Mouse (Mus musculus) liver, adult 2 months (tissue): ENCODE data around the gene Aes. TPM values are rescaled to one million over a fixed set of nuclear protein-coding genes. Genes with fewer than 3 reads are reported as not detected.

ENCODE experiments used
- DNase-seq: peaks from one replicate; pipeline ENCODE4 v3.0.0-alpha.2; 2011; ENCODE audit warnings: low read depth, low spot score; ENCODE audit errors: extremely low read depth
- H3K27ac ChIP-seq: fragments of 200-500 bp; replicated peaks from 2 replicates; pipeline ENCODE4 v1.5.1; 2012; ENCODE audit warnings: low read depth, mild to moderate bottlenecking, control low read depth, inconsistent platforms, low read length; ENCODE audit not compliant: insufficient read depth
- H3K27me3 ChIP-seq: fragments of 200-500 bp; 2 replicates; pipeline ENCODE4 v1.6.1; 2012; ENCODE audit warnings: mild to moderate bottlenecking, moderate library complexity, low read length, inconsistent platforms; ENCODE audit not compliant: control insufficient read depth, insufficient read depth
- H3K36me3 ChIP-seq: fragments of 200-500 bp; 2 replicates; pipeline ENCODE4 v1.6.1; 2012; ENCODE audit warnings: low read length, inconsistent platforms; ENCODE audit not compliant: control insufficient read depth, insufficient read depth
- H3K4me1 ChIP-seq: fragments of 200-500 bp; 2 replicates; pipeline ENCODE4 v1.6.1; 2011; ENCODE audit warnings: low read length; ENCODE audit not compliant: control insufficient read depth, insufficient read depth
- H3K4me3 ChIP-seq: fragments of 200-500 bp; 2 replicates; pipeline ENCODE4 v1.5.1; 2011; ENCODE audit warnings: low read depth, mild to moderate bottlenecking, control low read depth, low read length, moderate library complexity; ENCODE audit not compliant: insufficient read depth
- H3K79me2 ChIP-seq: fragments of 200-500 bp; 2 replicates; pipeline ENCODE4 v1.6.1; 2012; ENCODE audit warnings: inconsistent platforms, mild to moderate bottlenecking, low read length, moderate library complexity; ENCODE audit not compliant: control insufficient read depth, insufficient read depth
- H3K9ac ChIP-seq: fragments of 200-500 bp; 2 replicates; pipeline ENCODE4 v1.6.1; 2012; ENCODE audit warnings: low read depth, mild to moderate bottlenecking, control low read depth, inconsistent platforms, low read length
- CTCF ChIP-seq: fragments of 200-500 bp; IDR thresholded peaks from 2 replicates; pipeline ENCODE4 v1.5.1; 2011; ENCODE audit warnings: low read depth, low read length, control low read depth
- POLR2A ChIP-seq: fragments of 200-500 bp; IDR thresholded peaks from 2 replicates; pipeline ENCODE4 v1.6.1; 2011; ENCODE audit warnings: low read length, control low read depth; ENCODE audit not compliant: insufficient read depth; ENCODE audit errors: extremely low read depth
- WGBS: fragments of 180-500 bp; shearing (Covaris S2); methylation state at CpG from one replicate; pipeline ENCODE4 v1.1.7; 2018; 5-methylcytosine and 5-hydroxymethylcytosine counted together
- polyA plus RNA-seq: library from polyadenylated mRNA; depleted of rRNA; stranded (reverse); fragments of >200 nt; gene quantifications from 2 replicates; pipeline ENCODE4 v1.2.3, GENCODE M21; 2012
- total RNA-seq: library from RNA; depleted of rRNA; stranded (reverse); fragments of >200 nt; gene quantifications from 2 replicates; pipeline ENCODE4 v1.2.3, GENCODE M21; 2014

The Aes gene
- total and polyA plus RNA-seq, 2 experiments = 200 to 1,785 TPM

GRCm38 (mm10) chr10:81575208-81575631 is 15.9 kb downstream of the Aes start:
- no peaks in the 10 kb centered on the region for H3K79me2 ChIP-seq
- peak overlapping the region; percentile 37 for H3K27ac ChIP-seq
- H3K27me3 ChIP-seq = no peaks in the 10 kb centered on the region
- peak overlapping the region; percentile 75 for H3K4me3 ChIP-seq
- H3K36me3 ChIP-seq = no peaks in the 10 kb centered on the region
- no peak for DNase-seq
- TF ChIP-seq POLR2A (0 out of 2 replicates have a peak, but pooled peaks have one; percentile 32), CTCF (no peak)
- peak overlapping the region; percentile 76 for H3K9ac ChIP-seq
- peaks cover 18% of the 10 kb centered on the region for H3K4me1 ChIP-seq
- under 1% methylated on average over 30 of the region's 30 CpGs for WGBS

- no peaks in the 10 kb centered on the region for H3K36me3 ChIP-seq
- peak overlapping the region; percentile 75 for H3K4me3 ChIP-seq
- 15% methylated on average over 6 of the region's 6 CpGs for WGBS
- H3K27ac ChIP-seq = no peak overlapping the region
- no peak for DNase-seq
- peak overlapping the region; percentile 76 for H3K9ac ChIP-seq
- TF ChIP-seq POLR2A (no peak), CTCF (no peak)
- no peaks in the 10 kb centered on the region for H3K79me2 ChIP-seq
- peaks cover 16% of the 10 kb centered on the region for H3K4me1 ChIP-seq
- H3K27me3 ChIP-seq = no peaks in the 10 kb centered on the region
Measured at GRCm38 (mm10) chr10:81575695-81576094, 16.4 kb downstream of the Aes start.

- H3K4me3 ChIP-seq = no peak overlapping the region
- TF ChIP-seq POLR2A (no peak), CTCF (no peak)
- no peak for DNase-seq
- H3K4me1 ChIP-seq = peaks cover 8% of the 10 kb centered on the region; the same call in 1 of the 2 replicates
- H3K27ac ChIP-seq = no peak overlapping the region
- no peaks in the 10 kb centered on the region for H3K79me2 ChIP-seq
- WGBS = 87% methylated on average over 4 of the region's 4 CpGs
- no peaks in the 10 kb centered on the region for H3K36me3 ChIP-seq
- no peak overlapping the region for H3K9ac ChIP-seq
- H3K27me3 ChIP-seq = no peaks in the 10 kb centered on the region
Measured at GRCm38 (mm10) chr10:81579967-81580366, 20.7 kb downstream of the Aes start.

- WGBS = 78% methylated on average over 24 of the region's 25 CpGs
- H3K27me3 ChIP-seq = no peaks in the 10 kb centered on the region
- no peaks in the 10 kb centered on the region for H3K79me2 ChIP-seq
- peak overlapping the region; percentile 8; the same call in 1 of the 2 replicates for H3K9ac ChIP-seq
- TF ChIP-seq CTCF = peak; percentile 37
- no peak for TF ChIP-seq POLR2A
- H3K27ac ChIP-seq = no peak overlapping the region
- DNase-seq = no peak
- no peaks in the 10 kb centered on the region; the same call in 1 of the 2 replicates for H3K36me3 ChIP-seq
- no peak overlapping the region for H3K4me3 ChIP-seq
- H3K4me1 ChIP-seq = peaks cover 6% of the 10 kb centered on the region; the same call in 1 of the 2 replicates
Measured at GRCm38 (mm10) chr10:81580441-81581070, 21.3 kb downstream of the Aes start.

- Histone ChIP-seq H3K4me1 (no peaks in the 10 kb centered on the region), H3K4me3 (no peak overlapping the region), H3K9ac (no peak overlapping the region), H3K36me3 (peaks cover 2% of the 10 kb centered on the region; the same call in 1 of the 2 replicates), H3K79me2 (no peaks in the 10 kb centered on the region), H3K27ac (no peak overlapping the region), H3K27me3 (no peaks in the 10 kb centered on the region)
- no peak for DNase-seq
- WGBS = 81% methylated on average over 6 of the region's 6 CpGs
- TF ChIP-seq CTCF = no peak
- TF ChIP-seq POLR2A = no peak
Measured at GRCm38 (mm10) chr10:81583347-81583746, 24.1 kb downstream of the Aes start.

GRCm38 (mm10) chr10:81588739-81589138 is 29.5 kb downstream of the Aes start:
- H3K79me2 ChIP-seq = no peaks in the 10 kb centered on the region
- no peak overlapping the region for H3K9ac ChIP-seq
- no peaks in the 10 kb centered on the region for H3K27me3 ChIP-seq
- H3K4me1 ChIP-seq = no peaks in the 10 kb centered on the region
- TF ChIP-seq CTCF (no peak), POLR2A (no peak)
- no peak overlapping the region for H3K4me3 ChIP-seq
- no peak overlapping the region for H3K27ac ChIP-seq
- DNase-seq = no peak
- 92% methylated on average over 7 of the region's 7 CpGs for WGBS
- peaks cover 2% of the 10 kb centered on the region; the same call in 1 of the 2 replicates for H3K36me3 ChIP-seq
